Mouse (Mus musculus): Measurements from ENCODE around the gene Tmem145. TPM values are rescaled to one million over a fixed set of nuclear protein-coding genes. Genes with fewer than 3 reads are reported as not detected.
A peak's percentile ranks its signal among the peaks of the same experiment; 100 is the strongest.

Gene Tmem145
- polyA plus RNA-seq, 1 experiment = 226 TPM

GRCm38 (mm10) chr7:25290911-25291310 lies 15.0 kb upstream of the Tmem145 start:
- H3K27ac ChIP-seq (ENCODE audit: insufficient read depth, low read length) = no peak overlapping the region

GRCm38 (mm10) chr7:25292107-25292506 lies 13.8 kb upstream of the Tmem145 start:
- H3K4me3 ChIP-seq (replicated peaks; ENCODE audit: insufficient read depth, low read depth, low read length) = no peak overlapping the region
- H3K27ac ChIP-seq (ENCODE audit: insufficient read depth, low read length) = no peak overlapping the region
- H3K27me3 ChIP-seq (ENCODE audit: control insufficient read depth, insufficient read depth, low read length) = no peaks in the 10 kb centered on the region
- DNase-seq = no peak
- 30% methylated on average over 7 of the region's 7 CpGs for WGBS
- H3K4me1 ChIP-seq (ENCODE audit: control insufficient read depth, insufficient read depth, low read length) = no peaks in the 10 kb centered on the region
- TF ChIP-seq POLR2A (IDR thresholded peaks at IDR 0.05; ENCODE audit: borderline replicate concordance, insufficient read depth, low read length) (no peak), CTCF (IDR thresholded peaks at IDR 0.05; ENCODE audit: borderline replicate concordance, insufficient read depth, low read depth, low read length) (no peak)

More at GRCm38 (mm10) chr7:25290911-25291310, 15.0 kb upstream of the Tmem145 start:
- DNase-seq = peak in 1 of 2 experiments; percentile 47
- no peak overlapping the region for H3K4me3 ChIP-seq (replicated peaks; ENCODE audit: insufficient read depth, low read depth, low read length)
- H3K27me3 ChIP-seq (ENCODE audit: control insufficient read depth, insufficient read depth, low read length) = no peaks in the 10 kb centered on the region
- H3K4me1 ChIP-seq (ENCODE audit: control insufficient read depth, insufficient read depth, low read length) = no peaks in the 10 kb centered on the region
- no peak for TF ChIP-seq CTCF (IDR thresholded peaks at IDR 0.05; ENCODE audit: borderline replicate concordance, insufficient read depth, low read depth, low read length)
- no peak for TF ChIP-seq POLR2A (IDR thresholded peaks at IDR 0.05; ENCODE audit: borderline replicate concordance, insufficient read depth, low read length)
- 51% methylated on average over 2 of the region's 2 CpGs for WGBS

GRCm38 (mm10) chr7:25293191-25293739 lies 12.6 kb upstream of the Tmem145 start:
- WGBS = 75% methylated on average over 10 of the region's 10 CpGs
- no peak for DNase-seq

GRCm38 (mm10) chr7:25294495-25294894 lies 11.4 kb upstream of the Tmem145 start:
- no peaks in the 10 kb centered on the region for H3K4me1 ChIP-seq (ENCODE audit: control insufficient read depth, insufficient read depth, low read length)
- 90% methylated on average over 4 of the region's 4 CpGs for WGBS
- no peak overlapping the region for H3K27ac ChIP-seq (ENCODE audit: insufficient read depth, low read length)
- H3K27me3 ChIP-seq (ENCODE audit: control insufficient read depth, insufficient read depth, low read length) = no peaks in the 10 kb centered on the region
- DNase-seq = no peak
- TF ChIP-seq CTCF (IDR thresholded peaks at IDR 0.05; ENCODE audit: borderline replicate concordance, insufficient read depth, low read depth, low read length) (no peak), POLR2A (IDR thresholded peaks at IDR 0.05; ENCODE audit: borderline replicate concordance, insufficient read depth, low read length) (no peak)
- H3K4me3 ChIP-seq (replicated peaks; ENCODE audit: insufficient read depth, low read depth, low read length) = no peak overlapping the region

More at GRCm38 (mm10) chr7:25293191-25293739, 12.6 kb upstream of the Tmem145 start:
- H3K27ac ChIP-seq (ENCODE audit: insufficient read depth, low read length) = no peak overlapping the region
- TF ChIP-seq POLR2A (IDR thresholded peaks at IDR 0.05; ENCODE audit: borderline replicate concordance, insufficient read depth, low read length) (no peak), CTCF (IDR thresholded peaks at IDR 0.05; ENCODE audit: borderline replicate concordance, insufficient read depth, low read depth, low read length) (no peak)
- no peaks in the 10 kb centered on the region for H3K27me3 ChIP-seq (ENCODE audit: control insufficient read depth, insufficient read depth, low read length)
- no peaks in the 10 kb centered on the region for H3K4me1 ChIP-seq (ENCODE audit: control insufficient read depth, insufficient read depth, low read length)
- no peak overlapping the region for H3K4me3 ChIP-seq (replicated peaks; ENCODE audit: insufficient read depth, low read depth, low read length)

GRCm38 (mm10) chr7:25294960-25295722 lies 10.8 kb upstream of the Tmem145 start:
- Histone ChIP-seq H3K4me3 (replicated peaks; ENCODE audit: insufficient read depth, low read depth, low read length) (no peak overlapping the region), H3K27ac (ENCODE audit: insufficient read depth, low read length) (no peak overlapping the region), H3K27me3 (ENCODE audit: control insufficient read depth, insufficient read depth, low read length) (no peaks in the 10 kb centered on the region), H3K4me1 (ENCODE audit: control insufficient read depth, insufficient read depth, low read length) (no peaks in the 10 kb centered on the region)
- TF ChIP-seq CTCF (IDR thresholded peaks at IDR 0.05; ENCODE audit: borderline replicate concordance, insufficient read depth, low read depth, low read length) (no peak), POLR2A (IDR thresholded peaks at IDR 0.05; ENCODE audit: borderline replicate concordance, insufficient read depth, low read length) (no peak)
- no peak for DNase-seq
- WGBS = 75% methylated on average over 12 of the region's 12 CpGs

DNA sequence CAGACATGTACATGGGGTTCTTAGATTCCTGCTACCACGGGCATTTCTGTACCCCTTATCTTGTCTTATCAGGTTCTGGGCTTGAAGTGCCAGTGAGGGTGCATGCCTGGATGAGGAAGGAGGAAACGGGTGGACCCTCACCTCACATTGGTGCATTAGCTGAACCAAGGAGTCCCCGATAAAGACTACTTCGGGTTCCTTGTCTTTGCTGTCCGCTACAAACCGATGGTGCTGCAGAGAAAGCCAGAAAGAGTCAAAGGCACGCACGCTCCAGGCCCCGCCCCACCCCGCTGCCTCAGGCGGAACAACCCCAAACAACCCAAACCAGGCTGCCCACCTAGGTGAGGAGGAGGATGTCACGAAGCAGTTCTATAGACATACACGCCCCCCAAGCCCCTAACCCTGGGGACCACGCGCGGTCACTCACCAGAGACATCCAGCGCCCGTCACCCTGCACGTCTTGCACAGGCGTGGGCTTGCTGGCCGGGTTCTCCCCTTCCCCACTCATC lies 8.9 kb upstream of the Tmem145 start:
- Histone ChIP-seq H3K27ac (ENCODE audit: insufficient read depth, low read length) (no peak overlapping the region), H3K4me1 (ENCODE audit: control insufficient read depth, insufficient read depth, low read length) (no peaks in the 10 kb centered on the region), H3K4me3 (replicated peaks; ENCODE audit: insufficient read depth, low read depth, low read length) (peak overlapping the region; percentile 93), H3K27me3 (ENCODE audit: control insufficient read depth, insufficient read depth, low read length) (no peaks in the 10 kb centered on the region)
- no peak for DNase-seq
- no peak for TF ChIP-seq CTCF (IDR thresholded peaks at IDR 0.05; ENCODE audit: borderline replicate concordance, insufficient read depth, low read depth, low read length)
- no peak; the same call in 1 of the 2 replicates for TF ChIP-seq POLR2A (IDR thresholded peaks at IDR 0.05; ENCODE audit: borderline replicate concordance, insufficient read depth, low read length)
- WGBS = 4% methylated on average over 21 of the region's 21 CpGs

DNA sequence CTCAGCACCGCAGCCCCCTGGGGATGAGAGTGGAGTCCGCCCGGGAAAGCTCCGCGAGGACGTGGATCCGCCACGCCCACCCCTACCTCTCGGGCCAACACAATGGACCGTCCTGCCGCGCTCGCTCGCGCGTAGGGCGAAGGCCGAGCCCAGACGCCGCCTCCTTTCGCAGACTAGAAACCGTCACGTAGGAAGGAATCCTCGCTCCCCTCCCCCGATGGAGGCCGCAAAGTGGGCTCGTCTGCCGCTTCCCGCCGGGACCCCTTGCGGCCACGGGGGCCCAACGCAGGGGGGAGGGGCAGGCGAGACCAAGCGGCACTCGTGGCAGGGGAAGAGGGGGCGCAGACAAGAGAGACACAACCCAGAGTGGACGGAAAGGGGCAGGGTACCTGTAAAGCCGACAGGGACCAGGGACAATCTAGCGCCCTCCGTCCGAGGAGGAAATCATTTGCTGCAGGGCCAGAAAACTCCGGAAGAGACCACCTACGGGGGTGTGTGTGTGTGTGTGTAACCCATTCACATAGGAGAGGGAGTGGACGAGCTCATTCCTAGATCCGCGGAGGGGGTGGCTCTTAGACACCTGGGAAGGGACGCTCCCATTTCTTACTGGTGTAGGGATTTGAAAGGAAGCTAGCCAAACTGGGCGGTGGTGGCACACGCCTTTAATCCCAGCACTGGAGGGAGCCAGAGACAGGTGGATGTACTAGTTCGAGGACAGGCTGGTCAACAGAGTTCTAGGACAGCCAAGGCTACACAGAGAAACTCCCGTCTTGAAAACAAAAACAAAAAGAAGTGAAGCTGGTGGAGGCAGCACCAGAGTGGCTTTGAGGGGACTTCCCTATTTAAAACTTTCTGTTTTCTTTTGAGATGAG lies 8.2 kb upstream of the Tmem145 start, which contains the start of gene Pafah1b3:
Gene Pafah1b3, minus strand, starts transcription at position 533 of the 872 bp plus-strand sequence.
- peak within 1 kb of the TSS; percentile 93 for H3K4me3 ChIP-seq (replicated peaks; ENCODE audit: insufficient read depth, low read depth, low read length)
- under 1% methylated on average over 52 of the region's 52 CpGs for WGBS
- DNase-seq = peak; percentile 91 to 94
- H3K4me1 ChIP-seq (ENCODE audit: control insufficient read depth, insufficient read depth, low read length) = no peaks in the 10 kb centered on the region
- TF ChIP-seq POLR2A (IDR thresholded peaks at IDR 0.05; ENCODE audit: borderline replicate concordance, insufficient read depth, low read length) = peak; percentile 14; the same call in 1 of the 2 replicates
- TF ChIP-seq CTCF (IDR thresholded peaks at IDR 0.05; ENCODE audit: borderline replicate concordance, insufficient read depth, low read depth, low read length) = peak; percentile 53; the same call in 1 of the 2 replicates
- H3K27ac ChIP-seq (ENCODE audit: insufficient read depth, low read length) = peak within 1 kb of the TSS; percentile 63
- H3K27me3 ChIP-seq (ENCODE audit: control insufficient read depth, insufficient read depth, low read length) = no peaks in the 10 kb centered on the region

All from cerebellum, adult 2 months (tissue).